Mouse (Mus musculus): Measurements from ENCODE around the gene Rgs1.

Rgs1 gene

GRCm38 (mm10) chr1:144199538-144199937, 49.5 kb downstream of the Rgs1 start:
- no peak for DNase-seq (ENCODE audit: low read depth, low spot score)

- DNase-seq (ENCODE audit: low read depth, low spot score) = peak; percentile 32
Measured at GRCm38 (mm10) chr1:144197684-144198083, 51.4 kb downstream of the Rgs1 start.

Measured in telencephalon, adult 2 months (tissue).